ENCODE assay signal across 20 mouse cellular contexts in the genomic region with DNA sequence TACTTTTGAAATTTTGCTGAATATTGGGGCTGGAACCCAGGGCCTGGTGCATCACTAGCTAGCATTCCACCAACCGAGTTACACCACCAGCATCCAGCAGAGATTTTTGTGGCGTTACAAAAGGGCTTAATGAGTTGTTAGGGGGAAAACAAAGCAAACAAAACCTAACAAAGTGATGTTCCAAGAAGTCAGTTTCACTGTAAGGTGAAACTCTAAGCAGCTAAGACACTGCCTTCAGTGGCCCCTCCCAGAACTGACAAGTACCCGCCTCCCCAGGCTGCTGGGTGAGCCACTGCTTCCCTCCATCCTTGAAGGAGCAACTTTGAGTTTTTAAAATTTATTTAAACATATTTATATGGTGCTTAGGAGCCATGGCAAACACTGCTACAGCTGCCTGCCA. TPM values are rescaled to one million over a fixed set of nuclear protein-coding genes. Genes with fewer than 3 reads are reported as not detected.
DNase-seq lines count a peak whose midpoint lies in the region; ATAC-seq and TF ChIP-seq lines count a peak whose summit lies in the region.
"Had no signal": no experiment of that assay in that cellular context is flagged by ENCODE, and none has a peak within 500 bp of the region (broad histone marks: within the 10 kb centered on the region; RNA-seq: fewer than 3 reads in every experiment).

No protein-coding gene starts in this region.

- peak overlapping the region; percentile 67; the same call in 1 of the 2 replicates for H3K4me2 ChIP-seq in kidney, postnatal 0 days (ENCODE audit: low read length)
- no peak overlapping the region for H3K4me2 ChIP-seq in kidney, embryonic 16.5 days (replicated peaks; ENCODE audit: low read depth, low read length)
- peak overlapping the region; percentile 76 for H3K4me2 ChIP-seq in intestine, postnatal 0 days (replicated peaks; ENCODE audit: low read depth)

- no peak for TF ChIP-seq EP300 in ES-Bruce4 (IDR thresholded peaks at IDR 0.05; ENCODE audit: insufficient read depth, low read depth, low read length)

- WGBS in kidney, postnatal 0 days = 20% methylated on average over 3 of the region's 3 CpGs
- WGBS in kidney, embryonic 16.5 days = 21% methylated on average over 3 of the region's 3 CpGs
- 17% methylated on average over 3 of the region's 3 CpGs for WGBS in intestine, postnatal 0 days

- no peak for TF ChIP-seq CTCF in kidney, postnatal 0 days (IDR thresholded peaks at IDR 0.05; ENCODE audit: low read depth)
- no peak for TF ChIP-seq CTCF in ES-Bruce4 (IDR thresholded peaks at IDR 0.05; ENCODE audit: low read depth, low read length)
- TF ChIP-seq CTCF in intestine, postnatal 0 days (IDR thresholded peaks at IDR 0.05; ENCODE audit: low read depth) = no peak

- peaks cover 32% of the 10 kb centered on the region for H3K4me1 ChIP-seq in kidney, postnatal 0 days (replicated peaks; ENCODE audit: insufficient read depth, low read length)
- peaks cover 45% of the 10 kb centered on the region for H3K4me1 ChIP-seq in kidney, embryonic 16.5 days (ENCODE audit: insufficient read depth, low read length)
- peaks cover 4% of the 10 kb centered on the region for H3K4me1 ChIP-seq in ES-Bruce4 (ENCODE audit: control insufficient read depth, insufficient read depth, low read length)
- peaks cover 38% of the 10 kb centered on the region for H3K4me1 ChIP-seq in intestine, postnatal 0 days (replicated peaks; ENCODE audit: control insufficient read depth, insufficient read depth, low read length)

- no peak overlapping the region for H3K9ac ChIP-seq in kidney, postnatal 0 days (ENCODE audit: low read depth, low read length)
- H3K9ac ChIP-seq in kidney, embryonic 16.5 days (replicated peaks; ENCODE audit: low read length) = no peak overlapping the region
- H3K9ac ChIP-seq in ES-Bruce4 (ENCODE audit: low read depth, poor library complexity, severe bottlenecking) = no peak overlapping the region
- no peak overlapping the region for H3K9ac ChIP-seq in intestine, postnatal 0 days (ENCODE audit: low read depth, low read length)
- H3K9ac ChIP-seq: liver, postnatal 0 days had no signal

- no peak overlapping the region for H3K4me3 ChIP-seq in kidney, postnatal 0 days (replicated peaks; ENCODE audit: low read depth, low read length)
- H3K4me3 ChIP-seq in kidney, embryonic 16.5 days (ENCODE audit: low read length) = no peak overlapping the region
- no peak overlapping the region for H3K4me3 ChIP-seq in ES-Bruce4 (ENCODE audit: low read depth, low read length)
- peak overlapping the region; percentile 56; the same call in 1 of the 2 replicates for H3K4me3 ChIP-seq in intestine, postnatal 0 days (ENCODE audit: low read depth, low read length)

- ATAC-seq in kidney, postnatal 0 days (replicated peaks; ENCODE audit: low FRiP score, low read depth) = no peak
- no peak for ATAC-seq in kidney, embryonic 16.5 days (ENCODE audit: low FRiP score, low TSS enrichment)
- no peak for ATAC-seq in intestine, postnatal 0 days

- H3K27me3 ChIP-seq in kidney, postnatal 0 days (ENCODE audit: insufficient read depth, low read length) = no peaks in the 10 kb centered on the region
- H3K27me3 ChIP-seq in kidney, embryonic 16.5 days (ENCODE audit: insufficient read depth, low read length) = no peaks in the 10 kb centered on the region
- H3K27me3 ChIP-seq in ES-Bruce4 (ENCODE audit: control insufficient read depth, insufficient read depth, low read length, poor library complexity, severe bottlenecking) = no peaks in the 10 kb centered on the region
- H3K27me3 ChIP-seq in intestine, postnatal 0 days (replicated peaks; ENCODE audit: control insufficient read depth, insufficient read depth, low read length) = no peaks in the 10 kb centered on the region
- H3K27me3 ChIP-seq: CH12.LX; heart, embryonic 12.5 days had no signal

- no peaks in the 10 kb centered on the region for H3K36me3 ChIP-seq in kidney, postnatal 0 days (ENCODE audit: insufficient read depth, low read length)
- no peaks in the 10 kb centered on the region for H3K36me3 ChIP-seq in kidney, embryonic 16.5 days (ENCODE audit: insufficient read depth, low read length)
- H3K36me3 ChIP-seq in ES-Bruce4 (ENCODE audit: control insufficient read depth, insufficient read depth, low read length, poor library complexity, severe bottlenecking) = no peaks in the 10 kb centered on the region
- no peaks in the 10 kb centered on the region for H3K36me3 ChIP-seq in intestine, postnatal 0 days (ENCODE audit: control insufficient read depth, insufficient read depth)
- H3K36me3 ChIP-seq: heart, embryonic 12.5 days; hindbrain, embryonic 13.5 days had no signal

- no peak overlapping the region for H3K27ac ChIP-seq in kidney, postnatal 0 days
- H3K27ac ChIP-seq in kidney, embryonic 16.5 days (ENCODE audit: low read length) = no peak overlapping the region
- H3K27ac ChIP-seq in ES-Bruce4 (ENCODE audit: insufficient read depth, low read length) = peak overlapping the region; percentile 46
- no peak overlapping the region for H3K27ac ChIP-seq in intestine, postnatal 0 days (ENCODE audit: low read depth, low read length)

- no peaks in the 10 kb centered on the region for H3K9me3 ChIP-seq in kidney, postnatal 0 days (replicated peaks; ENCODE audit: low read length)
- H3K9me3 ChIP-seq in kidney, embryonic 16.5 days (ENCODE audit: low read length) = no peaks in the 10 kb centered on the region; the same call in 1 of the 2 replicates
- no peaks in the 10 kb centered on the region for H3K9me3 ChIP-seq in ES-Bruce4 (replicated peaks; ENCODE audit: control insufficient read depth, insufficient read depth, low read length, poor library complexity, severe bottlenecking)
- H3K9me3 ChIP-seq in intestine, postnatal 0 days (ENCODE audit: control insufficient read depth) = no peaks in the 10 kb centered on the region
- H3K9me3 ChIP-seq: heart, embryonic 12.5 days; hindbrain, embryonic 13.5 days had no signal

- TF ChIP-seq POLR2A in ES-Bruce4 (IDR thresholded peaks at IDR 0.05; ENCODE audit: insufficient read depth, low read length) = no peak

- no peak for DNase-seq in kidney, postnatal 0 days (ENCODE audit: low spot score)
- DNase-seq in ZHBTc4 (ENCODE audit: low read depth, low spot score) = peak; percentile 62
- DNase-seq in ovary, postnatal 10 days (ENCODE audit: low spot score) = no peak
- no peak for DNase-seq in retina, embryonic 14.5 days (ENCODE audit: low spot score)
- no peak for DNase-seq in layer of hippocampus, adult 18-20 months (ENCODE audit: low spot score in 2 of 2)
- DNase-seq: adrenal gland, adult 8-10 months; cerebellum, adult 8-10 months; embryo, embryonic 11 days; gastrocnemius, postnatal 14 days; kidney, postnatal 10 days; layer of hippocampus, postnatal 36 days; left cerebral cortex, postnatal 4 days; liver, postnatal 0 days; spleen, adult 18-20 months had no signal

RNA-seq across cellular contexts. Expression of a gene that starts 59.6 kb away (rescaled TPM):
- 19.2 and 20.7 TPM in 2 replicates for polyA plus RNA-seq in kidney, postnatal 0 days (2015; fragmentation: Nextera tagmentation; extraction: Ambion mirVana)
- 25.4 and 28.6 TPM in 2 replicates for polyA plus RNA-seq in kidney, embryonic 16.5 days (2015; fragmentation: Nextera tagmentation; extraction: Ambion mirVana)
- 18.3 and 18.6 TPM in 2 replicates for polyA plus RNA-seq in ES-Bruce4 (2011; ENCODE audit: insufficient read depth, insufficient read length, low read depth, missing spikeins)
- polyA plus RNA-seq in intestine, postnatal 0 days (2015; fragmentation: Nextera tagmentation; extraction: Ambion mirVana) = 21.4 TPM in 2 replicates
- total RNA-seq in layer of hippocampus, adult 18-20 months (2021) = 10 to 100 TPM in 1 of 2 experiments, 1 to 10 TPM in 1; 9.8 to 10.3 TPM
